Mouse (Mus musculus) c-Kit-positive CD71-positive TER-119-negative erythroid progenitor cells, embryonic 14.5 days (primary cell): ENCODE results near the gene Pde4dip.

Experiments
- DNase-seq: peaks from one replicate; pipeline ENCODE4 v3.0.0-alpha.2; 2013; ENCODE audit warnings: low read depth

Gene Pde4dip

DNA sequence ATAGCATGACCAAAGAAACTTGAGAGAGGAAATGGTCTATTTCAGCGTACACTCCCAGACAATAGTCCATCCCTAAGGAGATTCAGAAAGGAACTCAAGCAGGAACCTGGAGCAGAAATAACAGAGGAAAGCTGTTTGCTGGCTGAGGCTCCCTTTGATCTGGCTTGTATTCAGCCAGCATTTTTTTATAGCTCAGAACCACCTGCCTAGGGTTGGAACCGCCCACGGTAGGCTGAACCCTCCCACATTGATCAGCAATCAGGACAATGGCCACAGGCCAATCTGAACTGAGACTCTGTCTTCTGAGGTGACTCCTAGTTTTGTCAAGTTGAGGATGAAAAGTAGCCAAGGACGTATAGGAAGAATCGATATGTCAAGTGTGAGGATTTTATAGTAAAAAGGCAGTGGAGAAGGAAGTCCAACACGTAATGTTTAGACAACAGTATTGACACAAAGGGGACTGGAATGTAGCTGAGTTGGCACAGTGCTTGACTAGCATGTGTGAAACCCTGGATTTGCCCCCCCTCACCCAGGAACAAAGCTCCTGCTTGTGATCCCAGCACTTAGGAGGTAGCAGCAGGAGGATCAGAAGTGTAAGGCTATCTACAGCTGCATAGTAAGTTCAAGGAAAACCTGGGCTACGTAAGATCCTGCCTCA, 44.2 kb downstream of the Pde4dip start:
- no peak for DNase-seq

DNA sequence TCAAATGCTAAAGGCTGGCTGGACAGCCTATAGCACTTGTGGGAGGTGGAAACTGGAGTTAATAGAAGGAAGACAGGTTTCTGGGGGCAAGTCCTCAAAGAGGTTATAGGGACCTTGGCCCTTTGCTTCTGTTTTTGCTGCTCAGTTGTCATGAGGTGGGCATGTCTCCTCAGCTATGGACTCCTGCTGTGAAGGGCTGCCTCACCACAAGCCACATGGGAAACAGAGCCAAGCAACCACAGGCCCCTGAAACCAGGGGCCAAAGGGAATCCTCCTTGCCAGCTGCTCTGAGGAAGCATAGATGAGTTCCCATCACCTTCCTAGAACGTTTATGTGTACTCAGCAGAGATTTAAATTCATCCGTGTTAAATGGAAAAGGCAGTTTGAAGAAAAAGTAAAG, 45.9 kb downstream of the Pde4dip start:
- no peak for DNase-seq

DNA sequence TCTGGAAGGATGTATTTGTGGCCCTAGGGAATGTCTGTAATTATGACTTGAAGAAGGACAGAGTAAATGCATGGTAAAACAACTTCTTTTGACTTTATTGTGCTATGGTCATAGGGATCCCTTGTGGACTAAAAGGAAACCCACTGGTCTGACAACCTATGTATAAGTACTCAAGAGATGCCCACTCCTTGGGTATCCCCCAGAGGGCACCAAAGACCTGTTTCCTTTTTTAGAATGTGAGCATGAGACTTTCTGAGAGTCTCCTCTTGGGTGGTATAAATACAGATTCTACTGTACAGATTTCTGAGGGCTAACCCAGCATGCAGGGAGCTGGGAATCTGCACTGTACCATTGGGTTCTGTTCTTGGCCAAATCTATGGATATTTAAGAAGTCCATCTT, 48.1 kb downstream of the Pde4dip start:
- DNase-seq: no peak

DNA sequence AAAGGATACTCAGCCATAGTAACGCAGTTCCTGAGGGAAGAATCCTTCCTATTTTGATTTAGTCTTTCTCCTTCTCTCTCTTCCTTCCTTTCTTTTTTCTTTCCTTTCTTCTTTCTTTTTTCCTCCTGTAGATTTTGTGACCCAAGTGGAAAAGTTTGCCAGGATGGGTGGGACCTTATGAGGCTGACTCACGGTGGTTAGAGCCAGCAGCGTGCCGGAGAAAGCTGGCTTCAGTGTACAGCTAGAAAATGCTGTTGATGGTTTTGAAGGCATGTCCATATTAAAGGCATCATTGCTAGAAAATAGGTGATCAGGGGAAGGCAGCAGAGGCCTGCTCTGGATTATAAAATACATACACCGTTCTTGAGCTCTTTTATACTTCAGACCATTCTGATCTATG, 52.6 kb downstream of the Pde4dip start:
- no peak for DNase-seq

DNA sequence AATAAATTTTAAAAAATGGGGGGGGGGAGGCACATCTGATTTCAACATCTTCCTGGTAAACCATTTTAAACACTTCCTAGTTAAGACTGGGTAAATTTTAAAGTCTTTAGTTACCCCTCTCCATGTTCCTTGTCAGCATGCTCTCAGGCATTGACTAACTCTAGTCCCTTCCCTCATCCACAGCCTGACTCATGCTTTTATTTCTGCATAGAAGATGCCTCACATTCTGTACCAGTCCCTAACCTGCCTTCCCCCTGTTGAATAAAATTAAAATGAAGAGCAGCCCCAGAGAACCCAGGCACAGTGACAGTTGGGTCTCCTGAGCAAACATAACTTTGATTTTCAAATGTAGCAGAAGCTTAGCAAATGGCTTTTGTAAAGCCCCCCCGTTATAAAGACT, 53.9 kb downstream of the Pde4dip start:
- DNase-seq: no peak

DNA sequence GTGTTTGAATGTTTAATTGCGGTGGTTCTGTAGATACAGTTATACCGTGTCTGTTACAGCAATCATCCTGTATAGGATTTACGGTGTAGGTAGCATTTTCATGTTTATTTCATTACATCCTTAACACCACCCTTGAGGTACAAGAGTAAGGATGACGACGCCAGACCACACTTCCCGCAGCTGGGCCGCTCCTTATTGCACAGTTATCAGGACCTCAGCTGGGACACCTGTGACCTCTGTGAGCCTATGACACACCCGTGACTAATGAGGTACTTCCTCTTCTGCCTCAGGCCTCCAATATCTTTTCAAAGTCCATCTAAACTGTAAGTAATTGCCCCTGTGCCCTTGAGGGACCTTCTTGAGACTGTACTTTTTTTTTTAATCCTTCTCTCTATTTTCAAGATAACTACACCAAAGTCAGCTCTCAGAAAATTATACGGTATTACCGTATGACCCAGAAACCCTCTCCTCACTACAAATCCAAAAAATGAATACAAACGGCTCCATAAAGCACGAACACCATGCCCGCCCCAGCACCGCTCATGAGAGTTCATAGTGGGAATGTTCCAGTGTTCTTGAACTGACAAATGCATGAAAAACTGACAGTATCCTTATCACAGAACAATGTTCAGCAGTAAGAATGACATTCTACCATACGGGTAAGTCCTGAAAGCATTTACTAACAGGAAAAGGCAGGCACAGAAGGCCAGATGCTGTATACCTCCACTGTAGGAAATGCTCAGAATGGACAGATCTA, 56.8 kb downstream of the Pde4dip start:
- DNase-seq: no peak

DNA sequence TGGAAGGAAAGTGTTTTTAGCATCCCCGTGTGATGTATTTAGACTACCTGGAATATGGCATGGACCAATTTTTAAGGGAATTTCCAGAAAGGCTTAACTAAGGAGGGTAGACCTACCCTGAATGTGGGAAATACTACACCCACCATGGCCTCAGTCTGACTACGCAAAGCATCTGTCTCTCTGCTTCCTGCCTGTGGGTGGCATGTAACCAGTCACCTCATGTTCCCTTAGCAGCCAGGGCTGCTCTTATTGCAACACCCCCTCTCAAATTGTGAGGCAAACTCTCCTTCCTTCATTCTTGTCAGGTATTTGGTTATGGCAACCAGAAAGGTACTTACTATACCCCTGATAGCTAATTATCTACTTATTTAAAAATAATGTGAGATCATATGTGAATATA, 57.9 kb downstream of the Pde4dip start:
- no peak for DNase-seq

DNA sequence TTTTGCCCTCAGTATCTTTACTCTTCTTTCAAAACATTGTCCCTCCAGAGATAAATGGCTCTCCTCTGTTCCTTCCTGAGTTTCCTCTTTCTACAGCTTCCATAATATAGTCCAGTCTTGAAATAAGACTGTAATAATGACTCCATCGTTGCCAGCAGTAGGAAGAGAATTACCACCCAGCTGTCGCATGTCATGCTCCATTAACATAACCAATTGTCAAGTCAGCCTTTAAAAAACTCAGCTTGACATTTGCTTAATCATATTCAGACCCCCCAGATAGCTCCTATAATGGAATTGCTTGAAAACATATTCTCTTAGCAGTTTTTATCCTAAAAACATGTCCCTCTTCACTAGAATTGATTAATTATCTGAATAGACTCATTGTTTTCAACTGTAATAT, 58.4 kb downstream of the Pde4dip start:
- DNase-seq: no peak

DNA sequence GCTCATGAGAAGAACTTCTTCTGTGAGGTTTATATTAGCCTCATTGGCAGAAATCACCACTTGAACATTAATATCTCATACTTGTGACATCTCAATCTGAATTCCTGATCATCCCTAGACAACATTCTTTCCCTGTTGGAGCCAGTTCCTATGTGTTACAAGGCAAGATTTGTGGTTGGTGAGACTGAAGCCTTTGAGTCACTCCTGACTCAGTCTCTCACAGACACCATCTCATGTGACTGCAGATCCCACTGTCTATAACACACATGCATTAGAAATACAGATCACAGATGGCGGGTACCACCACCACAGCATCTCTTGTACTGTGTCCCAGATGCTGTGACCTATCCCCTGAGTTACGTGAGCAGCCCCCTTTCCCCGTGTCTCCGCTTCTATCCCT, 60.2 kb downstream of the Pde4dip start:
- DNase-seq: no peak

DNA sequence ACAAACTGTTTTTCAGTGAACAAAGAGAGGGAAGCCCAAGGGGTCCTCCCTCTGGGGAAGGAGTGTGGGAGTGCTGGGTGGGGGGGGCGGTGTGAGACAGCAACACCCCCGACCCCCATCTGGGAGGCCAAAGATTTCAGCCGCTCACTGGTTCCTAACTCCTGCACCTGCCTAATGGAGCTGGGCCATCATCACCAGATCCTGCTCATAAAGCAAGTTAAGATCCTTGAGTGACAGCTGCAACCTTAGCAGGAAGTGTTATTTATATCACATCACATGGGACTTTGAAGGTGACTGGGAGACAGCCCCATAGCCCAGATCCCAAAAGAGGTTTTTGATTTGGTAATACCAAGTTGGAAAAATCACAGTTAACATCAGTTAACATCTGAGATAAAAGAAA, 63.3 kb downstream of the Pde4dip start:
- DNase-seq: no peak

DNA sequence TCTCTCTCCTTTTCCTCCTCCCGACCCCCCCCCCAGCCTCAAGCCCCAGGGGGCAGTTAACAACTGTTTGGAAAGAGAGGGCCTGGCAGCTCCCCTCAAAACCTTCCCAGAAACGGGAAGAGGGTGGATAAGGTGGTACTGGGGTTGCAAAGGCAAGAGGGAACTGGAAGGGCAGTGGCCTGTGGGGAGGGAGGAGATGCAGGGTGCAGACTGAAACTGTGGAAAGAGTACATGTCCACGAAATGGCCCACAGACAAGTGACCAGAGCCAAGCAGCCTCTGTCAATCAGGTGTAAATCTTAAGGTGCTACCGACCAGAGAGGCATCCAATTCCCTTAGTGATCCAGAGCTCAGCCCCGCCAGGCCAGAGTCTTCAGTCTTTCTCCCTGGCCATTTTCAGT, 63.8 kb downstream of the Pde4dip start:
- no peak for DNase-seq

DNA sequence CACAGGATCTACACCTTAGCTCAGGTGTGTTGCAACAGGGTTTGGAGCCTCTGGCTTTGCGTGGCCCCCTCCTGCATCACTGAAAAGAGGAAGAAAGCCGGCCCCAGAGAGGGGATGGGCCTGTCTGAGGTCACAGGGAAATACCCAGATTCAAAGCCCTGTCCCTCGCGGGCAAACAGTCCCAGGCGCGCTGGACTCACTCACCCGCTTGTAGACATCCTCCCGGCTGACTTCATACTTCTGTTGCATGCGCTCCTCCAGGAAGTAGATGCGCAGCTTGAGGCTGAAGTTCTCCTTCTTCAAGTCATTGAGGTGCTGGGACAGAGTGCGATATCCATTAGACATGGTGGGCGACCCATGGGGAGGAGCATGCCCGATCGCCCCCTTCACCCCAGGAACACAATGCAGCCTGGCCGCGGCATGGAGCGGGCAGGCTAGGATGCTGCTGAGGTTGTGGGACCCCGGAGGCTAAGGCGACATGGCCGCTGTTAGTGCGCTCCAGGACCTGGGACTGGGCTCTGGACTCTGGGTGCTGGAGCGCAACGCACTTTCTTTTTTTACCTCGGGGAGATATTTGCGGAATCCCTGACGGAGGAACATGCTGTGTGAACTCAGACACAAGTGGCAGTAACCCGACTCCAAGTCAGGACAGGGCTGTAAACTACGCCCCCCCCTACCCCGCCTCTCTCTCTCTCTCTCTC, 64.3 kb downstream of the Pde4dip start:
- DNase-seq: no peak

DNA sequence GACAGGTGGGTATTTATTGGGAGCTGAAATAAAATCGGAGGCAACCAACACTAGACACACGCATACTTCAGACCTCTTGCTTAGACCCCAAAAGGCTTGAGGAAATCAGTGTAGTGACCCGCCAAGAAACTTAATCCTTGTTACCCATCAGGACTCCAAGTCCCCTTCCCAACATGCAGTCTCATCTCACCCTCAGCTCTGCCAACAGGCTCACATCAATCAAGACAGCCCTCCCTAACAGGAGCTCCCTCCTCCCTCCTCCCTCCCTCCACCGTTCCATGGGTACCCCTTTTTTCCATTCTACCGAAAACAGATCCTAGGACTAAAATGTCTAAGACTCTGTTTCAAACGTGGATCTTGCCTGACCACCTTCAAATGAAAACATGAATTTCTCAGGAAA, 65.1 kb downstream of the Pde4dip start:
- no peak for DNase-seq

DNA sequence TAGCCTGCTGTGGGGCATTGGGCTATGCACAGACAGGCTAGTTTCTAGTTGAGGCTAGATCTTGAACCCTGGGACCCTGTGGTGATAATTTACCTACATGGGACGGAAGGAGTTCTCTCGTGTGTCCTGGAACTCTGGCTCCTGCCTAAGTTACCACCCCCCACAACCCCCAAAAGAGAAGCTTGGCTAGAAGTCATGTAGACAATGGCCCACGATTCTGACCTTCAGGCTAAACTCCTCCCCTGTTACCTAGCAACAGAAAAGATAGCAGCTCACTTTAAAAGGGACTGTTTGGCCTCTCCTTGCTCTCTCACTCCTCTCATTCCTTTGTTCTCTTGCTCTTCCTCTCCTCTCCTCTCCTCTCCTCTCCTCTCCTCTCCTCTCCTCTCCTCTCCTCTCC, 69.5 kb downstream of the Pde4dip start:
- no peak for DNase-seq

DNA sequence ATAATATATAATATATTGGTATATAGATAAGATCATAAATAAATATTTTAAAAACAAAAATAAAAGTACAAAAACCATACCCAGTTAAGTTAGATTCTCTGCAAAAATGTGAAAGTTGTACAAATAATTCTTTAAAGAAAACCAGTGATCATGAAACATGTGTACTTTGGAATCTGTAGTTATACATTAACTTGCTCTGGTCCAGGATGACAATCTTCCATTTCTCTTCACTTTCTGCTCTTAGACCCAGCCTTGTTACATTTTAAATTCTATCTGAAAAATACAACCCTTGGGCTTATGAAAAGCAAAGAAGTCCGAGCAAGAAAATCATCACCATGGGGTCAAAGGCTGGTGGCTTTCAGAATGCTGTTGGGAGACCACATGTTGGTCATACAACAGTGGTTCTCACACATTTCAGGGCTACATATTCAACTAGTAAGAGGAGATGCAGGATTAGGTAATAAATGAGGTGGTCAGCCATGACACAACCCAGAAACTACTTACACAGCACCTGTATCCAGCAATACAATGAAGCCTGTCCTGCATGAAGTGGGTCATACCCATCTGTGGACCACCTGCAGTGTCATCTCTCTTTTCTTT, 70.0 kb downstream of the Pde4dip start:
- DNase-seq: no peak

DNA sequence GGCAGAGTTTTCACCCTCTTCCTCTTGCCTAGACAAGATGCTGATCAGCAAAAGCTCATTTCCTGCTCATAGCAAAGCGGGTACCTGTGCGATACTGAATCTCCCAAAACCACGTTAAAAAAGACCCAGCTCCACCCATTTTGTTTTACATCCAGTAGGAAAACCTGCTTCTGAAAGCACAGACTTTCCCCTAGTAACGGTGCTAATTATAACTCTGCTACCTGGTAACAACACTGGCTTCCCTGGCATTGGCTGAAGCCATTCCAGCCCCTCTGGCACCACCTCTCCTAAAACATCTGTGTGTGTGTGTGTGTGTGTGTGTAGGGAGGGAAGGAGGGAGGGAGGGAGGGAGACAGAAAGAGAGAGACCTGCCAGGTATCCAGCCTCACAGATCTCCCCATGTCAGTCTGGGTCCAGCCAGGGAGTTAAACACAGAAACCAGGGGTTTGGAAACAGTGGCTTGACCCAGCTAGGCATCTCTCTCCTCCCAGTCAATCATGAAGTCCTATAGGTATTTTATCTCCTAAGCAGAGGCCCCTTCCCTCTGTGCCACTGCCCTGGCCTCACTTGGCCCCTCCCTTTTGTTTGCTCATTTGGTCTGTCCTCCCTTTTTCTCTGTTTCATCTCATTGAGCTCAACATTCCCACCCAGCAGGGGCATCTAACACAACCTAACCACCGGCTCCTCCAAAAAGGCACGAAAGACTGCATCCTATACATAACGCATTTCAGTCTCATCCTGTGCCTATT, 76.7 kb downstream of the Pde4dip start:
- DNase-seq: no peak

DNA sequence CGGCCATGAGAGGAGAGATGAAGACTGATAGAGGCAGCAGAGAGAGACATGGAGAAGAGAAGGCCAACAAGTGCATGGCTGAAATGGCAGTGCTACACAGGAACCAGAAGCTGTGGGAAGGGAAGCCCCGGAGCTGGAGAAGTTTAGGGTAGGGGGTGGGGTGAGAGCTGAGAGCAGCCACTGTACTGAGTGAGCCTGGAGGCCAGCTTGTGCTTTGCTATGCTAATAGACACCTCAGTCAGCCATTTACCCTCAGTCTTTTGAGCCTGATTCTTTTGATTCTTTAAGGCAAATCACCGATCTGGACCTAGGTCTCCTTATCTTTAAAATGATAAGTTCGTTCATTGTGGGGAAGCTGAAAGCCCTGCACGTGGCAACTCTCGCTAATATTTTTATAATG, 77.3 kb downstream of the Pde4dip start:
- no peak for DNase-seq

DNA sequence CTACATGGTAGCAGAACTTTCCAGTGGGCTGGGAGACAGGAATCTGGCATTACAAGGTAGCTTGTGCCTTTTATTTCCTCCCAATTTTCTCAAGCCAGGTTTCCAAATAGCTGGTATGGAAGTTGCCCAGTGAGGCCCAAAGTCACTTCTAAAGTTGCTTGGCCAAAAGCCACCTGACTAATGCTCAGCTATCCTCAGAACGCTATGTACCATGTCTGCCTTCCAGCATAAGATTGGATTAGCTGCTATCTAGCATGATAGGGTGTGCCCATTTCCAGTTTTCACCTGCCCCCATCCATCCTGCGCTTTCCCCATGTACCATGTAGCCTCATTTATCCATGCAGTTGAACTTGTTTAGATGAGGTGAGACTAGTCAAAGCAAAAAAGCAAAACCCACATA, 78.2 kb downstream of the Pde4dip start:
- no peak for DNase-seq

DNA sequence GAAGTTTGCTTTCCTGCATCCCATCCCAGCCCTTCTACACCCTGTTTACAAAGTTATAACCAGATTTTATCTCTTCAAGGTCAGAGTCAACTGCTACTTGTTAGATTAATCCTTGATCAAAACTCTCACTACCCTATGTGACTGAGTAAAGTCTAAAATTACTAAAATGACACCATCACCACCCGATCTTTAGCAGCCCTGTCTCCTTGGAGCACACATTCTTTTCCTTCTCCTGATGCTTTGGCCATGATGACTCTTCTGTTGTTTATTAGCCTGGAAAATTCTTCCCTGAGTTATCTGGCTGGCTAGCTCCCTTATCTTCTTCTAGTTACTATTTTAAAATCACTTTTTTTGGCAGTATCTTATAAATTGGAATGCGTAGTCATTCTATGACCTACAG, 82.9 kb downstream of the Pde4dip start:
- DNase-seq: no peak

DNA sequence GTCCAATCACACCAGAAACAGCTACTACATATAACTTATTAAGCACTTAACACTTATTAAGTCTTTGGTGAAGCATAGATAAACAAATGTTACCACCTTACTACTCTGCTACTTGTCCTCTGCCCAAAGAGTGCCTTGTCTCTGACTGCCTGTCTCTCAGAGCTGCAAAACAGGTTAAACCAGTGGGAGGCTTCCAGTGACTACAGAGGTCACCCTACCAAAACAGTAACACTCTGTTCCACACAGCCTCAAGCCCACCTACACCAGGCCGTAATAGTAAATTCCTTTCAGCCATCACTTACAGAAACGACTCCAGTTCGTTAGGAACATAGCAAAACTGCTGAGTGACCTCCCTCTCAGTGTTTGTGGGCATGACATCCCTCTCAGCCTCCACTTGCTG, 84.8 kb downstream of the Pde4dip start:
- no peak for DNase-seq

DNA sequence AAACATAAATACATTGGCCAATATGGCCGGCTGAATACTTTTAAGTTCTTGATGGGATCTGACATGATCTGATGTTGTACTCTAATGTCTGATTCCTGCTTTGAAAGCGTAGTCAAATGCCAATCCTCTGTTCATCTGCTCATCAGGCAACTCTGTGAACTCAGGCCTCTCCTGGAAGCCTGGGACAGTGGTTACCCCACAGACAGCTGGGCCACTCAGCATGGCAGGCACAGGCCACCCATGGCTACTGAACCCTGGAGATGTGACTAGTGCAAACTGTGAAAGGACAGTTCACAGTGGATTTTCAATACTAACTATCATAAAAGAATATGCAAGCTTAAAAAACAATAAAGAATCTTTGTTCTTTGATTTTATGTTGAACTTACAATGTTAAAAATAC, 85.6 kb downstream of the Pde4dip start:
- DNase-seq: no peak

DNA sequence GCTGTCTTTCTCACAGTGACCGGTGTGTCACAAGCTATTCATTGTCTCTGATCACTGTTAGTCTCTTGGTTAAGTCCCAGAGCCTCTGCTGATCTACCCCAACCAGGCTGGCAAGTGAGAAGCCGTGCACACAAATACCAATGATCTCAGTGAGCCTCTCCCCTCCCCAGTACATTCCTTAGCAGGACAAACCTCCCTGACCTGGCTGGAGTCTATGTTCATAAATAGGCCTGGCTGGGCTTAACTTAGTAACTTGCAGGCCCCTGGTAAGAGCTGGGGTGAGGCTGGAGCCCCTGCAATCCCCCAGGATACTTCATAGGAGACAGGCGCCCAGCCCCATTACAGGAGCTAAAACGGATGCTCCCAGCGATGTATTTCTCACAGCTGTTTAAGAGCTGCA, 86.2 kb downstream of the Pde4dip start:
- no peak for DNase-seq
